Mouse (Mus musculus) forebrain, postnatal 0 days (tissue): ENCODE data around the gene Mok. TPM values are rescaled to one million over a fixed set of nuclear protein-coding genes. Genes with fewer than 3 reads are reported as not detected.

ENCODE experiments used
- ATAC-seq: fragments of 200-750 bp; cut with Nextera tagmentation; 2 replicates; pipeline ENCODE4 v1.8.0; 2017; ENCODE audit warnings: mild to moderate bottlenecking, moderate library complexity
- DNase-seq: peaks from one replicate; pipeline ENCODE4 v3.0.0-alpha.2; 2015
- H3K27ac ChIP-seq: fragments of 300-500 bp; sonication (generic); 2 replicates; pipeline ENCODE4 v1.5.1; 2014; ENCODE audit warnings: low read depth, mild to moderate bottlenecking, antibody characterized with exemption, low read length, moderate library complexity, mixed read lengths
- H3K27me3 ChIP-seq: fragments of 300-500 bp; sonication (generic); 2 replicates; pipeline ENCODE4 v1.6.1; 2014; ENCODE audit warnings: mild to moderate bottlenecking, low read length, mixed read lengths; ENCODE audit not compliant: insufficient read depth
- H3K36me3 ChIP-seq: fragments of 300-500 bp; sonication (generic); 2 replicates; pipeline ENCODE4 v1.6.1; 2014; ENCODE audit warnings: mild to moderate bottlenecking, moderate library complexity; ENCODE audit not compliant: insufficient read depth
- H3K4me1 ChIP-seq: fragments of 300-500 bp; sonication (generic); 2 replicates; pipeline ENCODE4 v1.6.1; 2014; ENCODE audit warnings: antibody characterized with exemption; ENCODE audit not compliant: insufficient read depth
- H3K4me2 ChIP-seq: fragments of 300-500 bp; sonication (generic); 2 replicates; pipeline ENCODE4 v1.6.1; 2014; ENCODE audit warnings: low read depth, mild to moderate bottlenecking, moderate library complexity
- H3K4me3 ChIP-seq: fragments of 300-500 bp; sonication (generic); 2 replicates; pipeline ENCODE4 v1.5.1; 2014; ENCODE audit warnings: low read depth, low read length, mixed read lengths
- H3K9ac ChIP-seq: fragments of 300-500 bp; sonication (generic); 2 replicates; pipeline ENCODE4 v1.6.1; 2014; ENCODE audit warnings: mild to moderate bottlenecking
- H3K9me3 ChIP-seq: fragments of 300-500 bp; sonication (generic); 2 replicates; pipeline ENCODE4 v1.6.1; 2016; ENCODE audit warnings: low read length
- CTCF ChIP-seq: sonication (generic); IDR thresholded peaks from 2 replicates; pipeline ENCODE4 v1.5.1; 2016; ENCODE audit warnings: antibody characterized with exemption, control low read depth, low read depth
- WGBS: fragments of 180-500 bp; shearing (Covaris S2); extraction: QIAGEN DNeasy Blood & Tissue Kit; methylation state at CpG from one replicate; pipeline ENCODE4 v1.1.7; 2014; 5-methylcytosine and 5-hydroxymethylcytosine counted together
- polyA plus RNA-seq: library from polyadenylated mRNA; unstranded; fragments of >200 nt; fragmentation: Nextera tagmentation; extraction: Ambion mirVana; gene quantifications from 2 replicates; pipeline ENCODE4 v1.2.1, GENCODE M21; 2015
- total RNA-seq: library from RNA; depleted of rRNA; stranded (reverse); fragments of >200 nt; gene quantifications from 2 replicates; pipeline ENCODE4 v1.2.3, GENCODE M21; 2014

Mok gene
- total and polyA plus RNA-seq, 2 experiments from 2014 or later, result 20.5 to 20.6 TPM

GRCm38 (mm10) chr12:110797202-110797601 lies 43.5 kb downstream of the Mok start:
- H3K4me3 ChIP-seq, result no peak overlapping the region
- TF ChIP-seq CTCF, result no peak
- WGBS, result 82% methylated on average over 6 of the region's 6 CpGs
- no peak overlapping the region for H3K4me2 ChIP-seq
- H3K27me3 ChIP-seq, result no peaks in the 10 kb centered on the region
- no peaks in the 10 kb centered on the region for H3K4me1 ChIP-seq
- no peaks in the 10 kb centered on the region for H3K9me3 ChIP-seq
- H3K9ac ChIP-seq, result no peak overlapping the region
- H3K36me3 ChIP-seq, result no peaks in the 10 kb centered on the region; the same call in none of the 2 replicates
- DNase-seq, result no peak
- ATAC-seq, result no peak
- H3K27ac ChIP-seq, result no peak overlapping the region

- no peak overlapping the region for H3K4me2 ChIP-seq
- WGBS, result 85% methylated on average over 6 of the region's 6 CpGs
- H3K27me3 ChIP-seq, result no peaks in the 10 kb centered on the region
- no peak overlapping the region for H3K4me3 ChIP-seq
- ATAC-seq (no peak), DNase-seq (no peak)
- TF ChIP-seq CTCF, result no peak
- no peaks in the 10 kb centered on the region; the same call in none of the 2 replicates for H3K36me3 ChIP-seq
- H3K4me1 ChIP-seq, result no peaks in the 10 kb centered on the region
- no peaks in the 10 kb centered on the region for H3K9me3 ChIP-seq
- H3K27ac ChIP-seq, result no peak overlapping the region
- no peak overlapping the region for H3K9ac ChIP-seq
Measured at GRCm38 (mm10) chr12:110796748-110797147, 44.0 kb downstream of the Mok start.

GRCm38 (mm10) chr12:110795035-110795434 lies 45.7 kb downstream of the Mok start:
- 83% methylated on average over 6 of the region's 6 CpGs for WGBS
- no peak for ATAC-seq

GRCm38 (mm10) chr12:110791026-110791425 lies 49.7 kb downstream of the Mok start:
- H3K9ac ChIP-seq, result no peak overlapping the region
- no peak for DNase-seq
- H3K4me2 ChIP-seq, result no peak overlapping the region
- no peak for TF ChIP-seq CTCF
- no peaks in the 10 kb centered on the region; the same call in none of the 2 replicates for H3K36me3 ChIP-seq
- WGBS, result 91% methylated on average over 8 of the region's 8 CpGs
- no peaks in the 10 kb centered on the region for H3K9me3 ChIP-seq
- no peak overlapping the region for H3K4me3 ChIP-seq
- ATAC-seq, result no peak
- no peak overlapping the region for H3K27ac ChIP-seq
- H3K27me3 ChIP-seq, result no peaks in the 10 kb centered on the region
- no peaks in the 10 kb centered on the region for H3K4me1 ChIP-seq

More at GRCm38 (mm10) chr12:110795035-110795434, 45.7 kb downstream of the Mok start:
- Histone ChIP-seq H3K27me3 (no peaks in the 10 kb centered on the region), H3K9ac (no peak overlapping the region), H3K27ac (no peak overlapping the region), H3K9me3 (no peaks in the 10 kb centered on the region), H3K4me2 (no peak overlapping the region), H3K4me3 (no peak overlapping the region), H3K36me3 (no peaks in the 10 kb centered on the region; the same call in 1 of the 2 replicates), H3K4me1 (no peaks in the 10 kb centered on the region)
- no peak for DNase-seq
- no peak for TF ChIP-seq CTCF

- no peaks in the 10 kb centered on the region for H3K27me3 ChIP-seq
- no peak overlapping the region for H3K27ac ChIP-seq
- H3K4me1 ChIP-seq, result no peaks in the 10 kb centered on the region
- no peak overlapping the region for H3K4me2 ChIP-seq
- H3K9ac ChIP-seq, result no peak overlapping the region
- no peaks in the 10 kb centered on the region; the same call in none of the 2 replicates for H3K36me3 ChIP-seq
- ATAC-seq, result no peak
- no peak for DNase-seq
- H3K9me3 ChIP-seq, result no peaks in the 10 kb centered on the region
- WGBS, result 91% methylated on average over 4 of the region's 4 CpGs
- no peak for TF ChIP-seq CTCF
- no peak overlapping the region for H3K4me3 ChIP-seq
Measured at GRCm38 (mm10) chr12:110790580-110790979, 50.2 kb downstream of the Mok start.

- TF ChIP-seq CTCF, result no peak
- no peaks in the 10 kb centered on the region for H3K9me3 ChIP-seq
- DNase-seq, result peak; percentile 27
- 75% methylated on average over 4 of the region's 4 CpGs for WGBS
- no peak overlapping the region for H3K9ac ChIP-seq
- peaks cover 8% of the 10 kb centered on the region; the same call in 1 of the 2 replicates for H3K36me3 ChIP-seq
- H3K27ac ChIP-seq, result no peak overlapping the region
- no peaks in the 10 kb centered on the region for H3K4me1 ChIP-seq
- H3K4me2 ChIP-seq, result no peak overlapping the region
- no peaks in the 10 kb centered on the region for H3K27me3 ChIP-seq
- H3K4me3 ChIP-seq, result no peak overlapping the region
- peak; percentile 47; the same call in 1 of the 2 replicates for ATAC-seq
Measured at GRCm38 (mm10) chr12:110786243-110786642, 54.5 kb downstream of the Mok start.

- no peaks in the 10 kb centered on the region for H3K4me1 ChIP-seq
- TF ChIP-seq CTCF, result no peak
- no peak for ATAC-seq
- no peak overlapping the region for H3K27ac ChIP-seq
- no peak overlapping the region for H3K4me2 ChIP-seq
- no peak overlapping the region for H3K9ac ChIP-seq
- WGBS, result 90% methylated on average over 2 of the region's 2 CpGs
- H3K4me3 ChIP-seq, result no peak overlapping the region
- no peaks in the 10 kb centered on the region for H3K27me3 ChIP-seq
- peaks cover 21% of the 10 kb centered on the region for H3K36me3 ChIP-seq
- no peak for DNase-seq
- no peaks in the 10 kb centered on the region for H3K9me3 ChIP-seq
Measured at GRCm38 (mm10) chr12:110784211-110784610, 56.5 kb downstream of the Mok start.
